Mouse (Mus musculus): Measurements from ENCODE around the gene Myo16. TPM values are rescaled to one million over a fixed set of nuclear protein-coding genes. Genes with fewer than 3 reads are reported as not detected.

The Myo16 gene
- polyA plus RNA-seq, 1 experiment, result 0.08 TPM

GRCm38 (mm10) chr8:10468490-10468889 is 314.8 kb downstream of the Myo16 start:
- H3K4me1 ChIP-seq (ENCODE audit: control insufficient read depth, insufficient read depth, low read length), result no peaks in the 10 kb centered on the region
- no peaks in the 10 kb centered on the region for H3K27me3 ChIP-seq (replicated peaks; ENCODE audit: control insufficient read depth, insufficient read depth, low read length)
- TF ChIP-seq POLR2A (IDR thresholded peaks at IDR 0.05; ENCODE audit: low read depth, low read length), result no peak
- TF ChIP-seq CTCF (conservative IDR thresholded peaks at IDR 0.05; ENCODE audit: insufficient read depth, insufficient read length, low read depth, low read length), result no peak
- H3K27ac ChIP-seq (ENCODE audit: insufficient read depth, low read depth, low read length), result no peak overlapping the region
- DNase-seq, result peak; percentile 18
- H3K4me3 ChIP-seq (ENCODE audit: insufficient read depth, low read depth, low read length), result no peak overlapping the region
- H3K36me3 ChIP-seq (ENCODE audit: control insufficient read depth, insufficient read depth, low read length), result no peaks in the 10 kb centered on the region
- 22% methylated on average over 3 of the region's 3 CpGs for WGBS

GRCm38 (mm10) chr8:10469658-10470057 is 315.9 kb downstream of the Myo16 start:
- 59% methylated on average over 2 of the region's 2 CpGs for WGBS
- DNase-seq, result no peak
- TF ChIP-seq CTCF (conservative IDR thresholded peaks at IDR 0.05; ENCODE audit: insufficient read depth, insufficient read length, low read depth, low read length) (no peak), POLR2A (IDR thresholded peaks at IDR 0.05; ENCODE audit: low read depth, low read length) (no peak)

GRCm38 (mm10) chr8:10470280-10470679 is 316.6 kb downstream of the Myo16 start:
- no peaks in the 10 kb centered on the region for H3K27me3 ChIP-seq (replicated peaks; ENCODE audit: control insufficient read depth, insufficient read depth, low read length)
- WGBS, result 27% methylated on average over 6 of the region's 6 CpGs
- H3K27ac ChIP-seq (ENCODE audit: insufficient read depth, low read depth, low read length), result no peak overlapping the region
- H3K4me3 ChIP-seq (ENCODE audit: insufficient read depth, low read depth, low read length), result no peak overlapping the region
- TF ChIP-seq CTCF (conservative IDR thresholded peaks at IDR 0.05; ENCODE audit: insufficient read depth, insufficient read length, low read depth, low read length) (no peak), POLR2A (IDR thresholded peaks at IDR 0.05; ENCODE audit: low read depth, low read length) (no peak)
- H3K4me1 ChIP-seq (ENCODE audit: control insufficient read depth, insufficient read depth, low read length), result no peaks in the 10 kb centered on the region
- DNase-seq, result no peak
- no peaks in the 10 kb centered on the region for H3K36me3 ChIP-seq (ENCODE audit: control insufficient read depth, insufficient read depth, low read length)

More at GRCm38 (mm10) chr8:10469658-10470057, 315.9 kb downstream of the Myo16 start:
- no peaks in the 10 kb centered on the region for H3K4me1 ChIP-seq (ENCODE audit: control insufficient read depth, insufficient read depth, low read length)
- no peaks in the 10 kb centered on the region for H3K36me3 ChIP-seq (ENCODE audit: control insufficient read depth, insufficient read depth, low read length)
- H3K27me3 ChIP-seq (replicated peaks; ENCODE audit: control insufficient read depth, insufficient read depth, low read length), result no peaks in the 10 kb centered on the region
- H3K4me3 ChIP-seq (ENCODE audit: insufficient read depth, low read depth, low read length), result no peak overlapping the region
- no peak overlapping the region for H3K27ac ChIP-seq (ENCODE audit: insufficient read depth, low read depth, low read length)

- Histone ChIP-seq H3K4me3 (ENCODE audit: insufficient read depth, low read depth, low read length) (no peak overlapping the region), H3K27ac (ENCODE audit: insufficient read depth, low read depth, low read length) (no peak overlapping the region), H3K4me1 (ENCODE audit: control insufficient read depth, insufficient read depth, low read length) (no peaks in the 10 kb centered on the region), H3K36me3 (ENCODE audit: control insufficient read depth, insufficient read depth, low read length) (no peaks in the 10 kb centered on the region), H3K27me3 (replicated peaks; ENCODE audit: control insufficient read depth, insufficient read depth, low read length) (no peaks in the 10 kb centered on the region)
- 86% methylated on average over 3 of the region's 3 CpGs for WGBS
- no peak for DNase-seq
- no peak for TF ChIP-seq POLR2A (IDR thresholded peaks at IDR 0.05; ENCODE audit: low read depth, low read length)
- no peak for TF ChIP-seq CTCF (conservative IDR thresholded peaks at IDR 0.05; ENCODE audit: insufficient read depth, insufficient read length, low read depth, low read length)
Measured at GRCm38 (mm10) chr8:10472371-10472770, 318.7 kb downstream of the Myo16 start.

- no peak overlapping the region for H3K27ac ChIP-seq (ENCODE audit: insufficient read depth, low read depth, low read length)
- DNase-seq, result no peak
- H3K4me1 ChIP-seq (ENCODE audit: control insufficient read depth, insufficient read depth, low read length), result no peaks in the 10 kb centered on the region
- TF ChIP-seq CTCF (conservative IDR thresholded peaks at IDR 0.05; ENCODE audit: insufficient read depth, insufficient read length, low read depth, low read length) (no peak), POLR2A (IDR thresholded peaks at IDR 0.05; ENCODE audit: low read depth, low read length) (no peak)
- no peaks in the 10 kb centered on the region for H3K27me3 ChIP-seq (replicated peaks; ENCODE audit: control insufficient read depth, insufficient read depth, low read length)
- no peak overlapping the region for H3K4me3 ChIP-seq (ENCODE audit: insufficient read depth, low read depth, low read length)
- H3K36me3 ChIP-seq (ENCODE audit: control insufficient read depth, insufficient read depth, low read length), result no peaks in the 10 kb centered on the region
- WGBS, result 87% methylated on average over 3 of the region's 3 CpGs
Measured at GRCm38 (mm10) chr8:10474446-10474845, 320.7 kb downstream of the Myo16 start.

GRCm38 (mm10) chr8:10479059-10479458 is 325.3 kb downstream of the Myo16 start:
- no peak for DNase-seq
- H3K27me3 ChIP-seq (replicated peaks; ENCODE audit: control insufficient read depth, insufficient read depth, low read length), result no peaks in the 10 kb centered on the region
- TF ChIP-seq CTCF (conservative IDR thresholded peaks at IDR 0.05; ENCODE audit: insufficient read depth, insufficient read length, low read depth, low read length) (no peak), POLR2A (IDR thresholded peaks at IDR 0.05; ENCODE audit: low read depth, low read length) (no peak)
- H3K27ac ChIP-seq (ENCODE audit: insufficient read depth, low read depth, low read length), result no peak overlapping the region
- no peak overlapping the region for H3K4me3 ChIP-seq (ENCODE audit: insufficient read depth, low read depth, low read length)
- H3K36me3 ChIP-seq (ENCODE audit: control insufficient read depth, insufficient read depth, low read length), result no peaks in the 10 kb centered on the region
- no peaks in the 10 kb centered on the region for H3K4me1 ChIP-seq (ENCODE audit: control insufficient read depth, insufficient read depth, low read length)
- WGBS, result 88% methylated on average over 10 of the region's 10 CpGs

GRCm38 (mm10) chr8:10480850-10481249 is 327.1 kb downstream of the Myo16 start:
- no peaks in the 10 kb centered on the region for H3K27me3 ChIP-seq (replicated peaks; ENCODE audit: control insufficient read depth, insufficient read depth, low read length)
- H3K4me1 ChIP-seq (ENCODE audit: control insufficient read depth, insufficient read depth, low read length), result no peaks in the 10 kb centered on the region
- TF ChIP-seq POLR2A (IDR thresholded peaks at IDR 0.05; ENCODE audit: low read depth, low read length) (no peak), CTCF (conservative IDR thresholded peaks at IDR 0.05; ENCODE audit: insufficient read depth, insufficient read length, low read depth, low read length) (no peak)
- no peak for DNase-seq
- no peak overlapping the region for H3K4me3 ChIP-seq (ENCODE audit: insufficient read depth, low read depth, low read length)
- H3K36me3 ChIP-seq (ENCODE audit: control insufficient read depth, insufficient read depth, low read length), result no peaks in the 10 kb centered on the region
- no peak overlapping the region for H3K27ac ChIP-seq (ENCODE audit: insufficient read depth, low read depth, low read length)
- WGBS, result 88% methylated on average over 8 of the region's 8 CpGs

All from kidney, adult 2 months (tissue).